Mouse (Mus musculus) hindbrain, embryonic 11.5 days (tissue): ENCODE data around the gene Pik3ca. TPM values are rescaled to one million over a fixed set of nuclear protein-coding genes. Genes with fewer than 3 reads are reported as not detected.

Experiments used
- ATAC-seq: fragments of 200-750 bp; cut with Nextera tagmentation; 2 replicates; pipeline ENCODE4 v1.8.0; 2017; ENCODE audit warnings: mild to moderate bottlenecking, moderate TSS enrichment, moderate library complexity; ENCODE audit not compliant: low FRiP score
- DNase-seq: peaks from one replicate; pipeline ENCODE4 v3.0.0-alpha.2; 2015; ENCODE audit warnings: low spot score
- H3K27ac ChIP-seq: fragments of 300-500 bp; sonication (generic); 2 replicates; pipeline ENCODE4 v1.5.1; 2014; ENCODE audit warnings: mild to moderate bottlenecking, low read depth, low read length
- H3K27me3 ChIP-seq: fragments of 300-500 bp; sonication (generic); 2 replicates; pipeline ENCODE4 v1.6.1; 2014; ENCODE audit warnings: mild to moderate bottlenecking, low read length, moderate library complexity, mixed read lengths; ENCODE audit not compliant: control insufficient read depth, insufficient read depth
- H3K36me3 ChIP-seq: fragments of 300-500 bp; sonication (generic); 2 replicates; pipeline ENCODE4 v1.6.1; 2014; ENCODE audit warnings: mild to moderate bottlenecking, low read length, moderate library complexity, mixed read lengths; ENCODE audit not compliant: control insufficient read depth, insufficient read depth
- H3K4me1 ChIP-seq: fragments of 300-500 bp; sonication (generic); replicated peaks from 2 replicates; pipeline ENCODE4 v1.6.1; 2014; ENCODE audit warnings: low read length, mixed read lengths; ENCODE audit not compliant: control insufficient read depth, insufficient read depth
- H3K4me2 ChIP-seq: fragments of 300-500 bp; sonication (generic); replicated peaks from 2 replicates; pipeline ENCODE4 v1.6.1; 2014; ENCODE audit warnings: mild to moderate bottlenecking, low read depth, low read length
- H3K4me3 ChIP-seq: fragments of 300-500 bp; sonication (generic); 2 replicates; pipeline ENCODE4 v1.5.1; 2014; ENCODE audit warnings: low read depth, low read length
- H3K9ac ChIP-seq: fragments of 300-500 bp; sonication (generic); 2 replicates; pipeline ENCODE4 v1.6.1; 2014; ENCODE audit warnings: low read depth, low read length
- H3K9me3 ChIP-seq: fragments of 300-500 bp; sonication (generic); 2 replicates; pipeline ENCODE4 v1.6.1; 2016; ENCODE audit warnings: low read length; ENCODE audit not compliant: control insufficient read depth
- WGBS: fragments of 180-500 bp; shearing (Covaris S2); extraction: QIAGEN DNeasy Blood & Tissue Kit; methylation state at CpG from one replicate; pipeline ENCODE4 v1.1.7; 2014; 5-methylcytosine and 5-hydroxymethylcytosine counted together
- polyA plus RNA-seq: library from polyadenylated mRNA; unstranded; fragments of >200 nt; fragmentation: Nextera tagmentation; extraction: Ambion mirVana; gene quantifications from 2 replicates; pipeline ENCODE4 v1.2.1, GENCODE M21; 2014

The Pik3ca gene
- 17.8 and 21.6 TPM in 2 replicates for polyA plus RNA-seq

DNA sequence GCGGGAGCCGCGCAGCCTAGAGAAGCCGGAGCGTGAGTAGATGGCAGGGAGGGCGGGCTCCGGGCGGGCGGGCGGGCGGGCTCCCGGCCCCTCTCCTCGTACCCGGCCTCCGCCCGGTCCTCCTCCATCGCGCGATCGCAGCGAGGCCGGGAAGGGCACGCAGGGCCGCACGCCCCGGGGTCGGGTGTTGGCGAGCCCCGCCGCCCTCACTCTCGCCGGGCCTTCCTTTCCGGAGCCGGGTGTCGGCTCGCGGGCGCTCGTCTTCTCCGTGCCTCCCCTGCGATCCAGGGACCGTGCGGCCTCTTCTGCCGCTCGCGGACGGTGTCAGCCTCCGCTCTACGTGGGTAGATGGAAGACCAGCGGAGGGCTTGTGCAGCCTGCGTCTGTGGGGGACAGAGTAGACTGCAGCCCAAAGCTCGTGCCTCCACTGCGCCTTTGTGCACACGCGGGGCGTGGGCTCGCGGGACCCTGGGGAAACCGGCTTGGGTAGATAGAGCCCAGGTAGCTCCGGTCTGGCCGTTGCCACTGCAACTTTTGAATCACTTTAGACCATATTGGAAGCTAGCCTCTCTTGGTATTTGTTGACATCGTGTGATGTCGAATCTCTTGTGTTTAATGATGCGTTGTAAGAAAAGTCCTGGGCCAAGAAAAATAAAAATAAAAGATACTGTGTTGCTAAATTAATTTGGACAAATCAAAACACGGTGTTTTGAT is at the start of gene Pik3ca:
Gene Pik3ca (plus strand): TSS at position 211 of the 714 bp plus-strand sequence.
- peak within 1 kb of the TSS; percentile 97 for H3K27ac ChIP-seq
- no peaks in the 10 kb centered on the region for H3K36me3 ChIP-seq
- H3K9ac ChIP-seq: peak within 1 kb of the TSS; percentile 80
- DNase-seq (peak; percentile 73), ATAC-seq (peak; percentile 74)
- WGBS: under 1% methylated on average over 48 of the region's 65 CpGs
- H3K9me3 ChIP-seq: no peaks in the 10 kb centered on the region
- peak within 1 kb of the TSS; percentile 88 for H3K4me3 ChIP-seq
- H3K4me1 ChIP-seq: no peaks in the 10 kb centered on the region
- peak within 1 kb of the TSS; percentile 58 for H3K4me2 ChIP-seq
- no peaks in the 10 kb centered on the region for H3K27me3 ChIP-seq

DNA sequence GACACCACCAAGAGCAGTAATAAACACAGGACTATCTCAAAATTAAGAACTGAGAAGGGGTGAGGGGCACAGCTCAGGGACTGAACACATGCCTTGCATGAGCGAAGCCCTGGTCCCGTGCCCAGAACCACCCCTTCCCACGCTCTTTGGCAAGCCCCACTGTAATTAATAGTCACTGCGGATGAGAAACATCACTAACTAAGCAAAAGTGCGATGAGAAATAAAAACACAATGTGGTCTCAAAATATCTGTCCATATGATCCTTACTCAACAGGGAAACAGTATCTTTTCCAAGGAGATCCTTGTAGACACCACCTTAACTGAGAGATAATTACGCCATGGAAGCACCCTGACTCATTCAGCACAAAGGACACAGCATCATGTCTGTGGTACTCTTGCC is 49.6 kb upstream of the Pik3ca start:
- ATAC-seq: no peak
- Histone ChIP-seq H3K4me2 (no peak overlapping the region), H3K9me3 (no peaks in the 10 kb centered on the region), H3K27ac (no peak overlapping the region), H3K9ac (no peak overlapping the region), H3K36me3 (no peaks in the 10 kb centered on the region; the same call in 1 of the 2 replicates), H3K4me3 (no peak overlapping the region), H3K4me1 (no peaks in the 10 kb centered on the region), H3K27me3 (no peaks in the 10 kb centered on the region)
- WGBS: 93% methylated on average over 6 of the region's 6 CpGs
- no peak for DNase-seq

- Histone ChIP-seq H3K36me3 (no peaks in the 10 kb centered on the region), H3K27ac (no peak overlapping the region), H3K9me3 (no peaks in the 10 kb centered on the region), H3K27me3 (no peaks in the 10 kb centered on the region), H3K4me3 (no peak overlapping the region), H3K9ac (no peak overlapping the region), H3K4me2 (no peak overlapping the region), H3K4me1 (no peaks in the 10 kb centered on the region)
- 74% methylated on average over 6 of the region's 6 CpGs for WGBS
- no peak for DNase-seq
- ATAC-seq: no peak
Observed at GRCm38 (mm10) chr3:32361221-32361620, 36.2 kb upstream of the Pik3ca start.

- no peak overlapping the region for H3K27ac ChIP-seq
- peak overlapping the region; percentile 69 for H3K4me3 ChIP-seq
- peak overlapping the region; percentile 55 for H3K4me2 ChIP-seq
- H3K4me1 ChIP-seq: no peaks in the 10 kb centered on the region
- ATAC-seq: no peak
- H3K9ac ChIP-seq: 0 out of 2 replicates have a peak overlapping the region, but pooled peaks have one; percentile 19
- no peaks in the 10 kb centered on the region for H3K36me3 ChIP-seq
- no peaks in the 10 kb centered on the region for H3K27me3 ChIP-seq
- no peaks in the 10 kb centered on the region for H3K9me3 ChIP-seq
- DNase-seq: peak; percentile 24
- 45% methylated on average over 4 of the region's 4 CpGs for WGBS
Observed at GRCm38 (mm10) chr3:32364195-32364594, 33.3 kb upstream of the Pik3ca start.

DNA sequence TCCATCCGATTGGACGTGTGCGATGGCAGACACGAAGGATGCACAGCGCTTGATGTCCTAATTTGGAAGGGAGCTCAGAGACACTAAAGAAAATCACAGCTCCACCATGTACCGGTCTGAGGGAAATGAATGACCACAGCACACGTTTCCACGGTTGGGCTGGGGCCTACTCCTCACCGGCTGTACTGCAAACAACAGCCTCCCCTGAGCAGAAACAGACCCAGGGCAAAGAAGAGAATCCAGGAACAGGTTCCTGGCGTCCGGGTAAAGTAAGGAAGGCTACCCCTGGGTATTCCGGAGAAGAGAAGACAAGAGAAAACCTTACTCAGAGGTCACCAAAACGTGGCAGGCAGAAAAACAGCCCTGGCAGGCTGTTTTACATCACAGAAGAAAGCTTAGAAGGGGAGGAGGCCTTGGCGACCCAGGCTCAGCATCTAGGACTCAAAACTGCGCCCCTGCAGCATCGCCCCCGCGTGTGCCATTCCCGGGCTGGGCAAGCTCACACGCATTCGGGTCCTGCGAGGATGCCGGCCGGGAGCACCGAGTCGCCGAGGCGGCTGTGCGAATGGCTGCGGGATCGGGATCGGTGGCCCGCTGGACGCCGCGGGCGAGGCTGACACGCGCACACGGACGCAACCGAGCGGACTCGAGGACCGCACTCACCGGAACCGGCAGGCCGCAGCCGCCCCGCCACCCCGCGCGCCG is 32.5 kb upstream of the Pik3ca start:
- Histone ChIP-seq H3K4me1 (no peaks in the 10 kb centered on the region), H3K27ac (peak overlapping the region; percentile 79), H3K9ac (peak overlapping the region; percentile 80), H3K27me3 (no peaks in the 10 kb centered on the region), H3K9me3 (no peaks in the 10 kb centered on the region), H3K4me2 (peak overlapping the region; percentile 55), H3K4me3 (peak overlapping the region; percentile 69), H3K36me3 (no peaks in the 10 kb centered on the region)
- WGBS: under 1% methylated on average over 54 of the region's 54 CpGs
- DNase-seq (peak; percentile 73), ATAC-seq (peak; percentile 81)

GRCm38 (mm10) chr3:32365546-32366245 is 31.8 kb upstream of the Pik3ca start, which contains the start of gene Zmat3:
Gene Zmat3 (minus strand): TSS chr3:32366014.
- no peaks in the 10 kb centered on the region for H3K4me1 ChIP-seq
- peak within 1 kb of the TSS; percentile 79 for H3K27ac ChIP-seq
- WGBS: 5% methylated on average over 37 of the region's 48 CpGs
- H3K9me3 ChIP-seq: no peaks in the 10 kb centered on the region
- peak within 1 kb of the TSS; percentile 80 for H3K9ac ChIP-seq
- peak within 1 kb of the TSS; percentile 55 for H3K4me2 ChIP-seq
- no peaks in the 10 kb centered on the region for H3K27me3 ChIP-seq
- no peaks in the 10 kb centered on the region for H3K36me3 ChIP-seq
- H3K4me3 ChIP-seq: peak within 1 kb of the TSS; percentile 69
- ATAC-seq (peak; percentile 85), DNase-seq (peak; percentile 86)

DNA sequence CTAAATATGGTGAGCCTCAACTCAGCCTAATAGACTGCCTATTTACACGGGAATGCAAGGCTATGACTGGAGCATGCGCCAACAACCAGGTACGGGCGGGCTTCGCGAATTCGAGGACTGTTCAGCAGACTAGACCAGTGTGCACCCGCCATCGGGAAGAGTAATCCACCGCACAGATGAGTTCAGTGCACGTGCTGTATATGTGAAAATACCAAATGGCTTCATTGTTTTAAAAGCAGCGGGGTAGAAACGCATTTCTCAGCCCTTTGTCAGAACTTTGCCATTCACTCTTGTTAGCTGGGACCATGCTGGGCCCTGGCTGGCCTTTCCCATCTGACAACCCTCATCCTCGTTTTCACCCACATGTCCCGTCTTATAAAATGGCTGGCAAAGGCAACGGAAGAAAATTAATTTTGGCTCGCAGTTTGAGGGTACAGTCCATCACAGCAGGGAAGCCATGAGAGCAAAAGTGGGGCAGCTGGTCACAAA is 31.2 kb upstream of the Pik3ca start:
- Histone ChIP-seq H3K9ac (no peak overlapping the region), H3K4me1 (no peaks in the 10 kb centered on the region), H3K9me3 (no peaks in the 10 kb centered on the region), H3K36me3 (no peaks in the 10 kb centered on the region), H3K27ac (no peak overlapping the region), H3K4me3 (peak overlapping the region; percentile 69), H3K4me2 (peak overlapping the region; percentile 55), H3K27me3 (no peaks in the 10 kb centered on the region)
- WGBS: 62% methylated on average over 17 of the region's 17 CpGs
- ATAC-seq: peak; percentile 51
- no peak for DNase-seq

- H3K36me3 ChIP-seq: no peaks in the 10 kb centered on the region
- ATAC-seq: no peak
- no peak for DNase-seq
- no peaks in the 10 kb centered on the region for H3K4me1 ChIP-seq
- H3K9me3 ChIP-seq: no peaks in the 10 kb centered on the region
- no peak overlapping the region for H3K9ac ChIP-seq
- WGBS: 90% methylated on average over 1 of the region's 1 CpGs
- H3K4me2 ChIP-seq: no peak overlapping the region
- H3K4me3 ChIP-seq: no peak overlapping the region
- H3K27me3 ChIP-seq: no peaks in the 10 kb centered on the region
- no peak overlapping the region for H3K27ac ChIP-seq
Observed at GRCm38 (mm10) chr3:32367516-32367915, 30.0 kb upstream of the Pik3ca start.
